8 mouse cellular contexts compared by ENCODE assay signal in genomic region chr14:20674064-20674833, GRCm38 (mm10). TPM values are rescaled to one million over a fixed set of nuclear protein-coding genes. Genes with fewer than 3 reads are reported as not detected.
DNase-seq lines count a peak whose midpoint lies in the region; ATAC-seq lines count a peak whose summit lies in the region.

Gene Sec24c, plus strand, starts transcription at chr14:20674308.

- peak within 1 kb of the TSS; percentile 72 for H3K9ac ChIP-seq in hindbrain, embryonic 16.5 days (ENCODE audit: low read depth, low read length)

- H3K4me1 ChIP-seq in hindbrain, embryonic 16.5 days (ENCODE audit: control insufficient read depth, insufficient read depth, low read depth, low read length): peaks cover 14% of the 10 kb centered on the region

- H3K36me3 ChIP-seq in hindbrain, embryonic 16.5 days (ENCODE audit: control insufficient read depth, insufficient read depth, low read length): peaks cover 19% of the 10 kb centered on the region
- H3K36me3 ChIP-seq in macrophage (ENCODE audit: inconsistent target): peaks cover 31% of the 10 kb centered on the region

- H3K4me3 ChIP-seq in hindbrain, embryonic 16.5 days (ENCODE audit: low read length): peak within 1 kb of the TSS; percentile 52
- H3K4me3 ChIP-seq in macrophage (ENCODE audit: inconsistent target): peak within 1 kb of the TSS; percentile 100

- peak; percentile 92 for DNase-seq in WW6 (ENCODE audit: low read depth, low spot score)
- peak; percentile 98 to 99 for DNase-seq in cerebellum, postnatal 4 days (ENCODE audit: low spot score in 2 of 2)
- DNase-seq in gastrocnemius, adult 18-20 months (ENCODE audit: low spot score): peak; percentile 99
- DNase-seq in left cerebral cortex, adult 18-20 months (ENCODE audit: low spot score in 2 of 2): peak; percentile 97 to 99
- DNase-seq in right cerebral cortex, adult 18-20 months: peak; percentile 97
- DNase-seq in urinary bladder, postnatal 10 days (ENCODE audit: low spot score): peak; percentile 98

- peaks cover 51% of the 10 kb centered on the region for H3K79me2 ChIP-seq in macrophage (ENCODE audit: inconsistent target)

- ATAC-seq in hindbrain, embryonic 16.5 days: peak; percentile 97

- peaks cover 5% of the 10 kb centered on the region; the same call in 1 of the 2 replicates for H3K27me3 ChIP-seq in hindbrain, embryonic 16.5 days (replicated peaks; ENCODE audit: control insufficient read depth, insufficient read depth, low read length)

- H3K4me2 ChIP-seq in hindbrain, embryonic 16.5 days (ENCODE audit: low read length): peak within 1 kb of the TSS; percentile 91

- H3K27ac ChIP-seq in hindbrain, embryonic 16.5 days (ENCODE audit: low read depth, low read length): peak within 1 kb of the TSS; percentile 88
- H3K27ac ChIP-seq in macrophage: peak within 1 kb of the TSS; percentile 92

- H3K9me3 ChIP-seq in hindbrain, embryonic 16.5 days (ENCODE audit: control insufficient read depth, low read length): no peaks in the 10 kb centered on the region

- 3% methylated on average over 43 of the region's 43 CpGs for WGBS in hindbrain, embryonic 16.5 days
- 1% methylated on average over 43 of the region's 43 CpGs for WGBS in macrophage (ENCODE audit: missing documents)

RNA-seq across cellular contexts. Expression of gene Sec24c, which starts in this region (rescaled TPM):
- 10 to 100 TPM; 65.7 to 75.8 TPM for total RNA-seq in gastrocnemius, adult 18-20 months (2021)
- polyA plus RNA-seq in hindbrain, embryonic 16.5 days (2015; fragmentation: Nextera tagmentation; extraction: Ambion mirVana): 80.6 and 103 TPM in 2 replicates
- total RNA-seq in left cerebral cortex, adult 18-20 months (2021): 100 to 1,000 TPM; 102 to 110 TPM
- 100 to 1,000 TPM; 142 to 235 (median 175) TPM for total RNA-seq in macrophage (2018; cell fraction: chromatin; rRNA removed)
- total RNA-seq in macrophage (2018; cell fraction: cytosol; rRNA removed): 10 to 100 TPM; 51.1 to 71.1 (median 61.4) TPM
- 100 to 1,000 TPM in 10 of 26 experiments, 10 to 100 TPM in 16; 76.3 to 122 (median 96.9) TPM for total RNA-seq in macrophage (2018; cell fraction: nucleus; rRNA removed)
- polyA plus RNA-seq in macrophage (2018): 43.0 to 56.3 TPM (median 51.3 TPM) in 3 replicates

Comparison
In these comparisons a context has a peak if more than half of its experiments do, and no peak if none do; other contexts are left out.
1. Peak in every context shown above with its lines: DNase-seq, ATAC-seq, H3K4me3 ChIP-seq and H3K27ac ChIP-seq.